Mouse (Mus musculus): ENCODE measurements around the gene Artn.

Gene Artn

DNA sequence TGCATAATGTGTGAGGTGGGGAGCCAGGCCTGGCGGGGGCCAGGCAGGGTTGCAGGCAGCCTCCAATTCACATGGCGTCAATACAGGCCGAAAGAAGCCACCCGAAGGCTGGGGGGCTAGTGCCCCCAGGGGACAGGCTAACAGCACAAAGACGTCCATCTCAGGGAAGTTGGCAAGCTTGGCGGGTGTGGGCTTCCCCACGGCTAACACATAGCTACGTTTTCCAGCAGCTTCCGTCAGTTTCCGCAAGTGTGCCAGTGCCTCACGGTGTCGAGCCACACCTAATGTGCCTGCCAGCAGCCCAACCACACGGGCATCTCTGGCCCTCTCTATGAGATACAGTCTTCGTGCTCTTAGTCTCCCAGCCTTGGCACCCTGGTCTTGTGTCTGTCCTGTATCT is 39.5 kb downstream of the Artn start:
- no peak for DNase-seq (ENCODE audit: low spot score)

DNA sequence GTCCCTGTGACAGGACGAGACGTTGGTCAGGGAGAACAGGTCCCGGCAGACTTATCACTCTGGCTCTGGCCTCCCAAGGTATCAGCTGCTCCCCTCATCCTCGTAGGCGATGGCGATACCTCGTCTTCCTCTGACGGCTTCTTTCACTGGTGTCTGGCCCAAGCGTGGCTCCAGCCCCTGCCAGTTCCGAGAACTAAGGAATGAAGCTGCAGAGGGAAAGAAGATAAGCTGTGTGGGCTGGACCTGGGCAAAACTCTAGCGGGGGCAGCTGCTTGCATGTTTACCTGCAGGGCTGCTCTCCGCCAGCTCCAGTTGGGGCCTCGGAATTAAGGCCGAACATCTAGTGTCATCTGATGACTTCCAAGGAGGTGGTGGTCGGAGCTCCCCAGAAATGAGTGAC is 40.1 kb downstream of the Artn start:
- DNase-seq (ENCODE audit: low spot score) = no peak

DNA sequence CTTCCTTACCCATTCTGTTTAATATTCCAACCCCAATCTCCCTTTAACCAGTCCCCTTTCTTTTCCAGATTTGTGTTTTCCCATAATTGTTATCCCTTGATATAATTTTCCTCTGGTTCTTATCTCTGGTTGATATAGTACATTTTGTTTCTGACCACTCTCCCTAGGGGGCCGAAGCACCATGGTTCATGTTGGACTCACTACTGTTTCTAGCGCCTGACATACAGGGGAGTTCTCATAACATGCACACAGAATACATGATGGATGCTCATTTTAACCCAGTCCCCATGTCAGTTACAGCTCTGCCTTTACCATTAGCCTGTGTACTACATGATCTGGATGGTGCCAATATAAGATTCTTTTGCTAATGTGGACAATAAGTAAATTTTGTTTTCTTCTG is 41.6 kb downstream of the Artn start:
- no peak for DNase-seq (ENCODE audit: low spot score)

DNA sequence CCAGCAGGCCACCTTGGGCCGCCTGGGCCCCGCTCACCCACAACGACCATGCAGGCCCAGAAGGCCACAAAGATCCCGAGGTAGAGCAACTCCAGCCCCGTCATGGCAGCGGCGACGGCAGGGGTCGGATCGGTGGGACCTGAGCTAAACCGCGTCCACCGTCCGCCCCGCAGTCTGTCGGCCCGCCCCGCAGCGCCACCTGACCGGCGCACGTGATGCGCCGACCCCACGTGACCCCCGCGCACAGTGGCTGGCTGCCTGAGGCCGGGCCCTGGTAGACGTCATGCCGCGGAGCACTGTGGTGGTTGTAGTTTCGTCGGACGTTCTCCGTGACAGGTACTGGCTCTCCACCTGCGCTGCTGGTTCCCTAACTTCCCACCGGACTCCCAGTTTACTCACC is 42.4 kb downstream of the Artn start, which contains the start of gene Atp6v0b:
Gene Atp6v0b, minus strand, starts transcription at position 201 of the 400 bp plus-strand sequence.
- peak; percentile 96 for DNase-seq (ENCODE audit: low spot score)

DNA sequence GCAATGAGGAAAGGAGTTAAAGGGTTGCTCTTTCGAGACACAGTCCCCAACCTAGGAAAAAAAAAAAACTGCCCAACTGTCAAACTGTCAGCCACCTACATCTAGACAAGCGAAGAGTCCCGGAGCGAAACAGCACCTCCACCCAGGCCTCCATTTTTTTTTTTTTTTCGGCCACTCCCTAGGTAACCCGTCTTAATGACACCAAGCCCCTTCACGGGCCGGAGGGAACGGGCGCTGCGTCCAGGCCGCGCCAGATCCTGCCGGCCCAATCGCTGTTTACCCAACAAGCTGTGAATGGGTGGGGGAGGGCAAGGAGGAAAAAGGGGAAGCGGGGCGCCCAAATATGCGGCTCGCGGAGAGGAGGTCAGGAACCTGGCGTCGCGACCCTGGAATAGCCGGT is 42.9 kb downstream of the Artn start:
- no peak for DNase-seq (ENCODE audit: low spot score)

DNA sequence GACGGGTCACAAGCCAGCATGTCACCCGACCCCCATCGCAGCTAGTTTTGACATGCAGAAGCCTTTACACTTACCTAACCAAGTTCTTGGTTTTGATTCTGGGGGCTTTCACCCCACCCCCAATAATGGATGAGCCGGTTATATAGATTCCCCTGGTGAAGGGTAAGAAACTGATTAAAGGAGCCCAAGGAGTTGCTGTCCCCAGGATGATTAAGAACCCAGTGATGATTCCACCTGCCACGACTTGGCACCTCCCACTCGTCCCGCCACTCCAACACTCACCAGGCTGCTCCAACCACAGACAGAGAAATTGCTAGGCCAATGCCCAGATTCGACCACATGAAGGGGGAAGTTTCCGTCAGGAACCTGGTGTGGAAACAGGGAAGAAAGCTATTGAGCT is 43.6 kb downstream of the Artn start:
- no peak for DNase-seq (ENCODE audit: low spot score)

DNA sequence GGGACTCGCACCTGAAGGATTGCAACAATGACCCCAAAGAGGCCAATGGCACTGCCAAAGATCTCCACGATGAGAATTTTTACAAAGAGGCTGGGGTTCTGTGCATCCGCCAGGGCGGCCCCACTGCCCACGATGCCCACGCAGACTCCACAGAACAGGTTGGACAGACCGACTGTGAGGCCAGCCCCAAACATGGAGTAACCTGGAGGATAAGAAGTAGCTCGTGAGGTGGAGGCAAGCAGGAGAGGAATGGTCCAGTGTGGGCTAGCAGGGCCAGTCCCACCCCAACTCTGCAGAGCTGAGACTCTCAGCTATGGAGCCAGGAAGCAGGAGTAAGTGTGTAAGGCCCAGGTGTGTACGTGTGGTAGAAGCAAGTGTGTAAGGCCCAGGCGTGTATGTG is 44.5 kb downstream of the Artn start:
- no peak for DNase-seq (ENCODE audit: low spot score)

DNA sequence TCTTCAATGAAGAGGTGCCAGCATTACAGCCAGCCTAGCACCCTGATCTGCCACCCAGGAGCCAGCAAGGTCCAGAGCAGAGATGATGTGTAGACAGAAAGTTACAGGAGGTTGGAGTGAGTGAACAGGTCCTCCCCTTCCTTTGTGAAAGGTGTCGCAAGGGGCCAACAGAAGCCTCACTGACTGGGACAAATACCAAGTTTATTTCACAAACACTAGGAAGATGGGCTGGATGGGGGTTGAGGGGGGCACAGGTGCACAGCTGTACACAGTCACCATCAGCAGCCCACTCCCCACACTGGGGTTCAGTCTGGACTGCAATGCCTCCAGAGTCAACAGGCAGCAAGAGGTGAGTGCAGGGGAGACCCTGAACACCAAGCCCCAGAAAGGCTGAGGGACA is 45.4 kb downstream of the Artn start:
- no peak for DNase-seq (ENCODE audit: low spot score)

DNA sequence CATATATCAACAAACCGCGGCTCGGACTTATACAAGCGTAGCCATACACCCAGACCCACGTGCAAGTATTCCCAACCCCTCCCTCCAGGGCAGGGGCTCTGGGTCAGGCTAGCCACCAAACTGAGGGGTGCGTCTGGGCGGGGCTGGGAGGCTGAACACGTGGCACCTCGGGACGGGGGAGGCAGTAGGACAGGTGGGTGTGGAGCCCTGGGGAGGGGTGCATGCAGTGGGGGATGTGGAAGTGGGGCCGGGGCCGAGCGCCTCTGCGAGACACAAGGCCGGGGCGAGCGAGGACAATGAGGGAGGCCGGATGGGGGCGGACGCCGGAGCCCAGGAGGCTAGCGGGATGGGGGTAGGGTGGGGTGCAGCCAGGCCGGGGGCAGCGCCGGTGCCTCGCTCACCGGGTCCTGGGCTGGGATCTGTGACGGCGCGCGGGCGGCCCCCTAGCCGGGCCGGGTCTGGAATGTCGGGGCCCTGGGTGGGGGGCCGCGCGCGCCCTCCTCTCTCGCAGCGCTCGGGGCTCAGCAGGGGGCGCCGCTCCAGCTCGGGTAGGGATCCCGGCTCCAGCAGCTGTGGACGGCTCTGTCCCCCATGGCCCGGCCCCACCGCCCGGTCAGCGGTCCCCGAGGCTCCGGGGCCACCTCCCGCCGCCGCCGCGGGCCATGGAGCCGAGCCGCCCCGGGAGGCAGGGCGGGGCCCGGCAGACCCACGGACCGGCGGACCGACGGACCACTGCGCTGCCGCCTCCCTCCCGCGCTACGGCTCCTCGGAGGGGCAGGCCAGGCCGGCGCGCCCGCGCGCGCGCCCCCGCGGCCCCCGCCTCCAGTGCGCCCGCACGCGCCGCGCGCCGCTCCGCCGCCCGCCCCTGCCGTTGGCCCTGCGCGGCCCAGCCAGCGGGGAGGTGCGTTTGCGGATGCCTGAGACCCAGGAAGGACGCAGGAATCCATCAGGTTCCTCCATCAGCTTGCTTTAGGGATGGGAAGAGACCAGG is 46.6 kb downstream of the Artn start, which contains the start of gene B4galt2:
Gene B4galt2, minus strand, starts transcription at position 787 of the 991 bp plus-strand sequence.
- peak; percentile 71 for DNase-seq (ENCODE audit: low spot score)

DNA sequence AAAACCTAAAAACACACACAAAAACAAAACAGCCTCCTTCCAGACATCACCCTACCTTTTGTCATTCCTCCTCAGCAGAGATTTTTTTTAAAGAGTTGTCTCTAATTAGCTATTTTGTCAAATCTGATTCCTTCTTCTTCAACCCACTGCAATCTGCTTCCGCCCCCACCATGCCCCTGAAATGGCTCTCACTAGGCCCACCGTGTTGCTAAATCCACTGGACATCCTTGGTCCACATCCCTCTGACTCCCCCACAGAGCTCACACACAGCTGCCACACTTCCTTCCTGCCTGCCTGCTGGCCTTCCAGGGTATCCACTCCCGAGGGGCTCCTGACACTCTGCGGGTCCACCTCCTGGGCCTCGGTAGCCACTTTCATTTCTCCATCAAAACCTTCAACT is 50.9 kb downstream of the Artn start:
- no peak for DNase-seq (ENCODE audit: low spot score)

DNA sequence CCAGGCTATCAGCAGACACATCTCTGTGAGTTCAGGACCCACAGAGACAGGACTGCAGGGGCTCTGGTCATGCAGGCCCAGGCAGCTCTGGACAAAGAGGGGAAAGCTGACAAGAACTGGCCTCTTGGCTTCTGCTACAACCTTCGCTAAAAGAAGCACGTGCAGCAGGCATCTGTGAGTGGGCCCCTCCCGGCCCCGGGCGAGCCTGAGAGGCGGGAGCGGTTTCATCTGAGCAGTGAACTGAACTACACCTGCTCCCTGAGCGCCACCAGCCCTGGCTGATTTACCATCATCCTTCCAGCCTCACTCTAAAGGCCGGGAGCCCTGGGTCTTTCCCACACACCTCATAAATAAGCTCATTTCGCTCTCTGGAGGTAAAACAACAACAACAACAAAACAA is 51.3 kb downstream of the Artn start:
- DNase-seq (ENCODE audit: low spot score) = no peak

Data from embryo, embryonic 10 days (tissue).